Mouse (Mus musculus) heart, postnatal 0 days (tissue): ENCODE results near the gene Stpg3.
A peak's percentile ranks its signal among the peaks of the same experiment; 100 is the strongest.

Experiments used
- CTCF ChIP-seq: IDR thresholded peaks from 2 replicates; pipeline ENCODE4 v1.5.1; 2016; ENCODE audit warnings: antibody characterized with exemption, control low read depth, low read depth
- EP300 ChIP-seq: IDR thresholded peaks from 2 replicates; pipeline ENCODE4 v1.6.1; 2016; ENCODE audit warnings: antibody characterized with exemption, low read depth

DNA sequence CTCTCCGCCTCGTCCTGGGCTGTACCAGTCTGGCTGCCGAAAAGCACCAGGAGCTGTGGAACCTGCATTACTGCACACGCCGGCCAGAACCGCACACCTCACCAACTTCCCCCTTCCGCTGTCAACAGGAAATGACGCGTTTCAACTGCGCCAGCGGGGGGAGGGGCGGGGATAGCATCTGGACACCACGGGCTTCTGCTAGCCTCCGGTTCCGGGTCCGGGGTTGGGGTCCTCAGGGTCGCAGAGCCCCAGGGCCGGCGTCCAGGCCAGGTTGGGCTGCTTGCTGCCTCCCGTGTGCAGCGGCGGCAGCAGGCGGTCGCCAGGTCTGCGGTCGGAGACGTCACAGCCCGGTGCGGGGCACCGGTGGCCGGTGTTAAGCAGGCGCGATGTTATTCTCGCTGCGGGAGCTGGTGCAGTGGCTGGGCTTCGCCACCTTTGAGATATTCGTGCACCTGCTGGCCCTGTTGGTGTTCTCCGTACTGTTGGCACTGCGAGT, 40.9 kb upstream of the Stpg3 start, which contains the start of gene Tmem203:
- TF ChIP-seq CTCF (no peak), EP300 (peak; percentile 74)
